Mouse (Mus musculus) left cerebral cortex, postnatal 14 days (tissue): Measurements from ENCODE around the gene Vps8. TPM values are rescaled to one million over a fixed set of nuclear protein-coding genes. Genes with fewer than 3 reads are reported as not detected.
"Not testable (repeated sequence)": the region's sequence is repeated elsewhere in the genome, so short reads cannot be mapped to it uniquely, and the experiment has no call there.

Source experiments
- DNase-seq, 2 experiments: peaks; one replicate each; pipeline ENCODE4 v3.0.0; 2021 to 2022; ENCODE audit warnings: low spot score in 2 of 2, mixed read lengths in 1 of 2
- intact Hi-C: fragments of 180-260 bp; cut with DNase I; formaldehyde crosslinking; loops from one replicate; pipeline ENCODE4 v1.15.1; 2025
- total RNA-seq, 2 experiments: library from RNA; stranded (reverse); gene quantifications; 2 replicates each; pipeline ENCODE4 v1.2.3; 2021

Gene Vps8
- total RNA-seq, 2 experiments from 2014 or later = 52.3 to 53.1 TPM

DNA sequence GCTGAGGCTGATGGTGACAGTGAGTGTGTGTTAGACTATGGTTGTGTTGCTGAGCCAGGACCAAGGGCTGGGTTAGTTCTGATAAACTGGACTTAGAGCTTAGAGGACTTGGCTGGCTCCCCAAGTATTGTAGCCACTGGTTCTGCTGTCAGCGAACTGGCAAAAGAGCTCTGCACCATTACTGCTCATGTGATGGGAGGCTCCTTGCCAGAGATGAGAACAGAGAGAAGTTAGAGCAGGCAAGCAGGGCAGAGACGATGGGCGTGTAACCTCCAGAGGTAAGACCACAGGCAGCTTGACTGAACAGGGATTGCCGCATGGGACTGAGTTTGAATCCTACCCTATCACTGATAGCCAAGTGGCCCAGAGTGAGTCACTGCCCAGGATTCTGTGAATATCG is 220.0 kb downstream of the Vps8 start:
- intact Hi-C loops = no loop called here
- DNase-seq = no peak

DNA sequence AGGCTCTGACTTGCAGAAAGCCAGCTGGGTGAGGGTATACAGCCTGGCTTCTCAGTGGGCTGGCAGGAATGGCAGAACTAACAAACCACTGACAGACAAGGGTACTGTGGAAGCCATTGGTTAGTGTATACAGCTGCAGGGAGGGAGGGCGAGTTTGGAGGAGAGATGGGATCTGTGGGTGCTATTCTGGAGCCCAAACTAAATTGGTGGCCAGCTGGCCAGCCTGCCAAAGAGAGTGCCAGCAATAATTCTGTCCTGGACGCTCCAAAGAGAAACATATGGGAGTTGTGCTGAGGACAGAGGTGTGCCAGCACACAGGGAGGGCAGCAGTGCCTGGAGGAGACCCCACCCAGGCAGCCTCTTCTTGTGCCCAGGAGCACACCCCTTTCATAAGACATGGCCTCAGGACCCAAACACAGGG is 220.7 kb downstream of the Vps8 start:
- DNase-seq = peak in 1 of 2 experiments; percentile 53
- intact Hi-C loops = no loop called here

DNA sequence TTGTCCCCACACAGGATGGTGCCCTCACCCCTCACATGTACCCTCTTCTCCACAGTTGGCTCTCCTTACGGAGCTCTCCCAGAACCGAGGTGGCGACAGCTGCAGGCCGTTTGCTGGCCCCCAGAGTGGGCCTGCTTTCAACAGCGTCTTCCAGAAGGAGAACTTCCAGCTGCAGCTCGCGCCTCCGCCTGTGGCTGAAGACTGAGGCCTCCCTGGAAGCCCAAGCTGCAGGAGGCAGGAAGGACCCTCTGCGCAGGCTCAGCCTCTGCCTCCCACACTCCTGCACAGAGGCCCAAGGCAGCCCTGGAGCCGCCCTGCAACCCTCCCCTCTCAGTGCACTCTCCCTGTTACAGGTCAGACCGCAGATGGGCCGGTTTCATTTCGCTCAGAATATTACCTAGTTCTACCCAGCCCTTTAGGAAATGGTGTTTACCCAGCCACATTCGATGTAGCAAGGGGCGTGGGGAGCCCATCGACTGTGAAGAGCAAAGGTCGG is 221.2 kb downstream of the Vps8 start:
- intact Hi-C loops = no loop called here
- peak; percentile 48 to 57 for DNase-seq

DNA sequence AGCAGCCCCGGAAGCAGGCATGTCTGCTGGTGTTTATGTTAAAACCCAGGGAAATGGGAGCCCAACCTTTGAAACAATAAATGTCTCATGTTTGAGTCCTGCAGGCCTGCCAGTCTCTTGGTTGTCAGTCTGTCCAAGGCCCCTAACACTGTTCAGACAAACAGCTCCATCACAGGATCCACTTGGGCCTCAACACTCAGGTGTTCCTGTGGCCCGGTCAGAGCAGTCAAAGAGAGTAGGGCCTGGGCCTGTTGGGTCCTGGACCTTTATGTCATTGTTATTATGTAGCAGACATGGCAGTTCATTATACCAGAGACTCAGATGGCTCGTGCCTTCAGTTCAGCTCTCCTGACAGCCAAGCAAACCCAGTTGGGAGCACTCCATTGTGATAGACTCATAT is 221.7 kb downstream of the Vps8 start:
- DNase-seq = no peak
- intact Hi-C loops = no loop called here

DNA sequence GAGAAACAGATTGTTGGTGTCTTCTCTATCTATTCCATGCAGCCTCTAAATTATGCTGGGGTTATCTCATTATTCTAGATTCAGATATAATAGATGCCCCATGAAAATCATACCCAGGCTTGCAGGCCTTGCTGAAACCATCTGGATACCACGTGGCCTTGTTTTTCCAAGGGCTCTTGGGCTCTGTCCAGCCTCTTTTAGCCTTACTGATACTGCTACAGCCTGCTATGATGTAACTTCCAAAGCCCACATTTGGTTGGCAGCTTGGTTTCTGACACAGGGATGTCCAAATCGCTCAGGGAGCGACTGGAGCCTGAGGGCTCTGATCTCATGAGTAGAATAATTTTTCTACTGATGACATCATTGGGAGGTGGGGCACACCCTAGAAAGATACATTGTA is 223.0 kb downstream of the Vps8 start:
- DNase-seq = no peak

DNA sequence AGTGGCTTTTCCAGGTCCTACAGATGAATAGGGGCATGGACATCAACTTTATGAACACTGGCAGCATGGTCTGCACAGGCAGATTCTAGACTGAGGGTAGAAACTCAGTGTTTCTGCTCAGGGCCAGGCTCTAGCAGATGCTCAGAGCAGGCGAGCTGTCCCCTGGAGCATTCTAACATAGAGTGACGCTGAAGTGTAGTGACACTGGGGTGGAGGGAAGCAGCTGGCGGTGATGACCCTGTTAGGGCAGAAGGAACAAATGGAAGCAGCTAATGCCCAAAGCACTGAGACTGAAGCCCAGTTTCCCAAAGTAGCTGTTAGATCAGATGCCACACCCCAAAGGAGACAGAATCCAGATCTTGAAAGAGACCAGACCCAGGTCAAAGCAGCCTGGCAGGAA is 223.6 kb downstream of the Vps8 start:
- no peak for DNase-seq

More for the DNA sequence above, 223.0 kb downstream of the Vps8 start:
- intact Hi-C loops = no loop called here

DNA sequence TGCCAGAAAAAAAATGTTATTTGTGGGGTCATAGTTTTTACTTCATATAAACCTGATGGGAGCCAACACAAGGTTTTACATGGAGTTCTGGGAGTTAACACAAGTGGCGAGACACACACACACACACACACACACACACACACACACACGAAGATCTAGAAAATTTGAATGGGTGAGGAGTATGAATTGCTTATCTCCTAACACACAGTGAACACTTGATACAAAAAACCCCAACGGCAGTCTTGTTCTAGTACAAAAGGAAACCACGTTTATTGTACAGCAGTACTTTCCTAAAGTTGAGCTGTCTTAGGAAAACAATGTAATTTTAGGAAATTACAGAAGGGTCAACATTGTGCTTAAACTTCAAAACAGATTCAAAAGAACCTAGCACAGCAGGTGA is 225.9 kb downstream of the Vps8 start:
- intact Hi-C loops = no loop called here
- DNase-seq = no peak

More for the DNA sequence above, 223.6 kb downstream of the Vps8 start:
- intact Hi-C loops = no loop called here

DNA sequence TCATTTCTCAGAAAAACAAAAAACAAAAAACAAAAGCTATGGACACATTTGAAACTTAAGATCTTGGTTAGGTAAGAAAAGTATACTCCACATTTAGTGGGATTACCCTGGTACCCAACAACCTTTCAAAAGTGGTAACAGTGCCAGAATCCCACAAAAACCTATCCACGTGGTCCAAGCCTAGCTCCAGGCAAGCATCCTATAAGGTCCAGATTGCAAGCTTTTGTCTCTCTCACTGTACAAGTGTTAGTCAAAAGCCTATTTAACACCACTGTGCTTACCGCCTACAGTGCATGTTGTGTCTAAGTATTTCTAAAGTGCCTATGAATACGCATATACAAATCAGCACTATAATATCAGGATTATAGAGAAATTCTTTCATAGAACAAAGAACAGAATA is 227.4 kb downstream of the Vps8 start:
- intact Hi-C loops = loop anchor here (5.0 kb wide), 1 partner anchor 42 kb away; the partner anchor contains the start of gene 2510009E07Rik
- DNase-seq = no peak

DNA sequence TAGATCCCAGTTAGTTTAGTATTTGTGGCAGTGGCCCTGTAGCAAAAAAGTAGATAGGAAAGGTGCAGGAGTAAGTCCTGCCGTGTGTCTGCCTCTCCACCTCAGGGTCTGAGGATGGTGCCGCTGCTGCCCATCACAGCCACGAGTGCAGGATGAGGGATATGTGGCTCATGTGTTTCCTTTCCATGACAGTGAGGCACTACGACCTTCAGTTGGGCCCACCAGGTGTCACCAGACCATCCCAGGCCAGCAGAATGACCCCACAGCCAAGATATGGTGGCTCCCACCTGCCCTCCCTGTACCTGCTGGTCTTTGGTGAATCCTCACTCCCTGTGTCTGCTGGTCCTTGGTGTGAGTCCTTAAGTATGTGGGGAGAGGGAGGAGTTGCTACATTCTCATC is 228.2 kb downstream of the Vps8 start:
- no peak for DNase-seq
- intact Hi-C loops = loop anchor here (5.0 kb wide), 1 partner anchor 41 kb away; the partner anchor contains the start of gene 2510009E07Rik

DNA sequence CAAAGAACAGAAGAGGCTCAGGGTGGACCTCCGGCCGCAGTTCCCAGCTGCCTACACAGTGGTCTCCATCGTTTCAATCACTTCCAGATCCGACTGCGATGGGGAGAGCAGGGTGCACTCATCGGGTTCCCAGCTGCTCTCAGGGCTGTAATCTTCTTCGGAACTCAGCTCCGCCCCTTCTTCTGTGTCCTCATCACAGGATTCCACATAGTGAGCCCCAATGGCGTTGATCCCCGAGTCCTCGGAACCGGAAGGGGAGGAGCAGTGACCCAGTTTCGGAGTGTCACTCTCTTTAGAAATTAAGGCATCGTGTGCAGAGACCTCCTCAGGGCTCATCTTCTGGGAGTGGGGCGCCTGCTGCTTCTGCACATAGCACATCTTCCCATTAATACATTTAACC is 230.2 kb downstream of the Vps8 start:
- intact Hi-C loops = loop anchor here (5.0 kb wide), 1 partner anchor 39 kb away; the partner anchor contains the start of gene 2510009E07Rik
- no peak for DNase-seq

DNA sequence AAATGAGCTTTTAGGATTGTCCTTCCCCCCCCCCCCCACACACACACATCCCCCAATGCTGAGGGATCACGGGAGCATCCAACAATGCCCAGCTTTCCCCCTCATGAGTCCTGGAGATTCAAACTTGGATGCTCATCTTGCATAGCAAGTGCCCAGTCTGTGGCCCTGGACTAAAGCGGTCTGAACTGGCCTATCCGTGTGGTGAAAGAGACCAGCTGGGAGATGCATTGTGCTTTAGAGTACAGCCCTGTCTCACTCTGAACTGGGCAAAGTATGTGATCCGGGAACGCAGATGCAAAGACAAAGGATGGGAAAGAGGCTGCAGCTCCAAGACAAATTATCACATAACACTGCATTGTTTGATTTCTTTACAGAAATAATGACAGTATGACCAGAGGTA is 231.5 kb downstream of the Vps8 start:
- intact Hi-C loops = loop anchor here (5.0 kb wide), 1 partner anchor 38 kb away; the partner anchor contains the start of gene 2510009E07Rik
- no peak for DNase-seq

DNA sequence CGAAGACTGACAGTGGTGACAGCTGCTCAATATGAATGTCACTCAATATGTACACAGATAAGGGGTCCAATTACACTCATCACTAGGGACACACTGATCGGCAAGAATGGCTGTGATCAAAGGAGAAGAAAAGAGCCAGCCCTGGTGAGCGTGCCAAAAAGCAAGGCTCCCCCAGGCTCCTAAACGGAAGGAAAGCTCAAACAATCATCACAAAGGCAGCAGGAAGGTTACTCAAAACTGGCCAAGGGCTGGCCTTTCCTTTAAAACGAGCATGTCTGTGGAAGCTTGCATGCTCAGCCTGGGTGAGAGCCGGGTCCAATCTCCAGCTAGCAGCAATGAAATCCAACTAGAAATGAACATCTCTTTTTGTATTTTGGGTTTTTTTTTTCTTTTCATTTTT is 232.4 kb downstream of the Vps8 start:
- DNase-seq = no peak
- intact Hi-C loops = no loop called here

DNA sequence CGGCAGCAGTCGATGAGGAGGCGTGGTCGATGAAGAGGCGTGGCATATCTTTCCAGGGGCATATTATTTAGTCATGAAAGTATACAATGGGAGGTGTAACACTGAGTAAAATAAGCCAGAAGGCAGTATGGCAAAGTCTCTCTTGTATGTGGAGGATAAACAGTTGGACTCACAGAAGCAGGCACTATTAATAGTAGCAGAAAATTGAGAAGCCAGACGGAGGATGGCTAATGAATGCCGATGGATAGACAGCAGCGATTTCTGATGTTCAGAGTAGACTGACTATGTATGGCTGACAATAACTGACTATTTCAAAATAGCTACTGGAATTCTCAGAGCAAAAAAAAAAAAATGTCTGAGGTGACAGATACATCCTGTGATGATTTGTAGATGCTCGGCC is 233.0 kb downstream of the Vps8 start:
- DNase-seq = no peak
- intact Hi-C loops = no loop called here

DNA sequence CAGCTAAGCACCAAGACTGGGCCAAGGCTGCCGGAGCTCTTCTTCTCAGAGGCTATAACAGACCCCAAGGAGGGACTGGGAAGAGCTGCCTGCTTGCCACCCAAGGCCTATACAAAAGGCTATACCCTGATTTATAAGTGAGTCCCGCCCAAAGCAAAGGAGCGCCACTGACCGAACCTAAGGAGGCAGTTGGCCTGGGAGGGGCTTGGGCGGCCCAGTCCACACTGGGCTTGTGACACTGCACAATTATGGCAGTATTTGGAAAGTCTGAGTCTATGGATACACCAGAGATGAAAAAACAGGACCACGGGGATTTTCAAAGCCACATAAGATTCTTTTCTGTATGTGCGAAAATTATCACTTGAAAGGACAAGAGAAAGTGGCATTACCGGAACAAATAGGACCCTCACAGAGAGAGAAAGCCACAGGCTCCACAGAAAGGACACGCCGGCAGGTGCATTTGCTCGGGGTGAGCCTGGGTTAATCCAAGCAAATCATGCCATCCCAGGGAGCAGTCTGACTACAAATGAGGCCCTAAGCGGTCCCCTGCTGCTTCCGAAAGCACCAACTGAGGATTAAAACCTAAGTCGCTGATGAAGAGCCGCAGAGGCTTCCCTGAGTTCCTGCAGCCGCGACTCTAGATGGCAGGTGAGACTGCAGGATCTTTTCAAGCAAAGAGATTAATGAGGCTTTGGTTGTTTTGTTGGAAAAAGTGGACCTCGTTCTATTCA is 241.9 kb downstream of the Vps8 start:
- intact Hi-C loops = no loop called here
- DNase-seq = no peak

DNA sequence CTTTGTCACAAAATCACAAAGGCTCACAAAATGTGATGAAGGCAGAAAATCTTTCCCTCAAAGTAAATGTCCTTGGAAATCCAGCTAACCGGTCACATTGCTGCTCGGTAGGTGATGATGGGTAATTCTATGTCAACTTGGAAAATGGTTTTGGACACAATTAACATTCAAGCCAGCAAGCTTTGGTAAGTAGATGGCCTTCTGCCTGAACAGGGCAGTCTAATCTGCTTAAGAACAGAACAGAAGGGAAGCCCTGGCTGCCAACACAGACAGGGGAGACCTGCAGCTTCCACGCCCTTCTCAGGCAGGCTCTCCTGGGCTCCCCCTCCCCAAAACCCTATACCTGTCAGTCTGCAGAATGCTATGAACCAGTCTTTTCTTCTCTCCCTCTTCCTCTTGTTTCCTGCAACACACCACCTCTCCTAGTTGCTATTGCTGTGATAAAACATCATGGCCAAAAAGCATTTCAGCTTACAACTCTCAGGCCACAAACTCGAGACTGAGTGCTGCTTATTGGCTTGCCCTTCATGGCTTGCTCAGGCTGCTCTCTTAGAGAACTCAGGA is 242.6 kb downstream of the Vps8 start:
- no peak for DNase-seq

DNA sequence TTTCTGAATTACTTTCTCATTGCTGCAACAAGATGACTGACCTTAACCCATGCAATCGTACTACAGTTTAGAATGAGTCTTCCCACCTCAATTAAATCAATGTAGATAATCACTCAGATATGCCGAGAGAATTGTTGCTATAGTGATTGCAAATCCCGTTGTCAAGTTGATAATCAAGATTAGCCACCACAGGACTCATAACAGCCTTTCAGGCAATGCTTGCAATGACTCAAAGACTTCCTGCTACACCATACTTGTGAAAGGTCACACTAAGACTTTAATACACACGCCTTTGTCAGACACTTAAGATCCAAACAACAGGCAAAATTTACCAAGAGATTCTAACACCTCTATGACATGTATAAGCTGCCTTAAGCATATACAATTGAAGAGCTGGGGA is 249.0 kb downstream of the Vps8 start:
- intact Hi-C loops = no loop called here
- no peak for DNase-seq

More for the DNA sequence above, 242.6 kb downstream of the Vps8 start:
- intact Hi-C loops = no loop called here

DNA sequence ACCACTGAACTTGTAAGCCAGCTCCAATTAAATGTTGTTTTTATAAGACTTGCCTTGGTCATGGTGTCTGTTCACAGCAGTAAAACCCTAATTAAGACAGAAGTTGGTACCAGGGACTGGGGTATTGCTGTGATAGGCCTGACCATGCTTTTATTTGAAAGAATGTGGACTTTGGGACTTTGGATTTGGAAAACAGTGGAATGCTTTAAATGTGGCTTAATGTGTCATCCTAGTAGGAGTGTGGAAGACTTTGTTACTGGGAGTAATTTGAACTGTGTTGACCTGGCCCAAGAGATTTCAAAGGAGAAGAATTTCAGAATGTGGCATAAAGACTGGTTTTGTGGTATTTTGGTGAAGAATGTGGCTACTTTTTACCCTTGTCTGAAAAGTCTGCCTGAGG is 250.1 kb downstream of the Vps8 start:
- DNase-seq, intact Hi-C loops: not testable (repeated sequence)

DNA sequence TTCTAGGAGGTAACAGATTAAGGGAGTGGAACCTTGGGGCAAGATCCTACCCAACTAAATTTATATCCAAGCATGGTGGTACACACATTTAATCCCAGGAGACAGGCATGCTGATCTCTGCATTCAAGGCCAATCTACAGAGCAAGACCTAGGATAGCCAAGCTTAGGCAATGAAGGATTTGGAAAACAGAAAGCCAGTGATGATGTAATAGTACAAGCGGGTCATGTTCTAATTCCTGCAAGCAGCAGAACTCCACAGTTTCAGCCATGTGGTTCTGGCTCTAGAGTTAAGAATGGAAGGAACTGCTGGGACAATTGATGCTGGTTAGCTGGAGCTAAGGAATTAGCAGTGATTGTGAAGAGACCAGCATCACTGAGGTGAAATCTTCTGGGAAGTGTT is 250.7 kb downstream of the Vps8 start:
- DNase-seq, intact Hi-C loops: not testable (repeated sequence)

DNA sequence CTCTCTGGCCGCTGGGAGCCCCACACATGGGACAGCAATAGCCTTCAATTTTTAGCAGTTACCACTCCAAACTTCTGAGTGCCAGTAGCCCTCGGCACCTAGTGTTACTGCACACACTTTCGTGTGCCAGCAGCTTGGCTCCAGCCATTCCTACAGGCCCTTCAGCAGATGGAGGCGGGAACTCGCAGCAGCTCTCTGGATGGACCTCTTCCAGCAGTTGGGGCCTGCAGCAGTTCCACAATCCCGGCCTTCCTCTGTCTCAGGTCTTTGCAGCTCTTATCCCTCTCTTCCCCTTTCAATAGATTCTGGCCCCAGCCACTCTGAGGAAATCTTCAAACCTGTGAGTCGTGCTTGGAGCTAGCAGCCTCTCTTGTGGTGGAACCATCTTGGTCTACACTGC is 253.9 kb downstream of the Vps8 start:
- DNase-seq = no peak
- intact Hi-C loops = no loop called here

DNA sequence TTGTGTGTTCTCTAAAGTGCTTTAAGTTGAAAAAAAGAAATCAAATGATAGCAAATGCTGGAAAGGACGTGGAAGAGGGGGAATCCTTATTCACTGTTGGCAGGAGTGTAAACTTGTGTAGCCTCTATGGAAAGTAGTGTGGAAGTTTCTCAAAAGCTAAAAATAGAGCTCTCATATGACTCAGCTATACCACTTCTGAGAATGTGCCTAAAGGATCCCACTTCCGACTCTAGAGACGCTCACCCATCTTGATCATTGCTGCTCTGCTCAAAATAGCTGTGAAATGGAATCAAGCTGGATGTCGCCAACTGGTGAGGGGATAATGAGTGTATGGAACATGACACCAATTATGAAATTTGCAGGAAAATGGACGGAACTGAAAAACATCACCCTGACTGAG is 264.5 kb downstream of the Vps8 start:
- intact Hi-C loops = no loop called here
- peak in 1 of 2 experiments; percentile 41 for DNase-seq

DNA sequence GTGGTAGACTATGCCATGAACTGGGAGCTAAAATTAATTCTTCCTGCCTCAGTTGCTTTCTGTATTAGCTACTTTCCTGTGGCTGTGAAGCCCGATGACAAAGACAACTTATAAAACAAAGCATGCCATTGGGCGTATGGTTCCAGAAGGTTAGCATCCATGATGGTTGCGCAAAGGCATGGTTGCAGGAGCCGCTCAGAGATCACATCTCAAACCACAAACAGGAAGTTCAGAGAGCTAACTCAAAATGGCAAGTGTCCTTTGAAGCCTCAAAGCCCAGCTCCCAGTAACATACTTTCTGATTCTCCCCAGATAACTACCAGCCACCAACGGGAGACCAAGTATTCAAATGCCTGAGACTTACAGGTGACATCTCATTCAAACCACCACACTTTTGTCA is 266.2 kb downstream of the Vps8 start:
- DNase-seq = no peak
- intact Hi-C loops = no loop called here
